Mouse (Mus musculus): ENCODE data around the gene Minpp1. TPM values are rescaled to one million over a fixed set of nuclear protein-coding genes. Genes with fewer than 3 reads are reported as not detected.

Gene Minpp1
- total RNA-seq, 2 experiments from 2014 or later: 66.1 to 71.3 TPM

GRCm38 (mm10) chr19:32521446-32521845 is 35.9 kb downstream of the Minpp1 start:
- intact Hi-C loops (cut with DNase I): loop anchor here (5.0 kb wide), 1 partner anchor 166 kb away; no protein-coding TSS in a partner anchor

GRCm38 (mm10) chr19:32522247-32522646 is 36.7 kb downstream of the Minpp1 start:
- DNase-seq (ENCODE audit: extremely low spot score in 1 of 2, low spot score in 2 of 2): no peak
- intact Hi-C loops (cut with DNase I): loop anchor here (5.0 kb wide), 1 partner anchor 165 kb away; no protein-coding TSS in a partner anchor

More at GRCm38 (mm10) chr19:32521446-32521845, 35.9 kb downstream of the Minpp1 start:
- no peak for DNase-seq (ENCODE audit: extremely low spot score in 1 of 2, low spot score in 2 of 2)

- intact Hi-C loops (cut with DNase I): loop anchor here (5.0 kb wide), 1 partner anchor 164 kb away; no protein-coding TSS in a partner anchor
- DNase-seq (ENCODE audit: extremely low spot score in 1 of 2, low spot score in 2 of 2): no peak
Measured at GRCm38 (mm10) chr19:32522753-32523307, 37.3 kb downstream of the Minpp1 start.

DNA sequence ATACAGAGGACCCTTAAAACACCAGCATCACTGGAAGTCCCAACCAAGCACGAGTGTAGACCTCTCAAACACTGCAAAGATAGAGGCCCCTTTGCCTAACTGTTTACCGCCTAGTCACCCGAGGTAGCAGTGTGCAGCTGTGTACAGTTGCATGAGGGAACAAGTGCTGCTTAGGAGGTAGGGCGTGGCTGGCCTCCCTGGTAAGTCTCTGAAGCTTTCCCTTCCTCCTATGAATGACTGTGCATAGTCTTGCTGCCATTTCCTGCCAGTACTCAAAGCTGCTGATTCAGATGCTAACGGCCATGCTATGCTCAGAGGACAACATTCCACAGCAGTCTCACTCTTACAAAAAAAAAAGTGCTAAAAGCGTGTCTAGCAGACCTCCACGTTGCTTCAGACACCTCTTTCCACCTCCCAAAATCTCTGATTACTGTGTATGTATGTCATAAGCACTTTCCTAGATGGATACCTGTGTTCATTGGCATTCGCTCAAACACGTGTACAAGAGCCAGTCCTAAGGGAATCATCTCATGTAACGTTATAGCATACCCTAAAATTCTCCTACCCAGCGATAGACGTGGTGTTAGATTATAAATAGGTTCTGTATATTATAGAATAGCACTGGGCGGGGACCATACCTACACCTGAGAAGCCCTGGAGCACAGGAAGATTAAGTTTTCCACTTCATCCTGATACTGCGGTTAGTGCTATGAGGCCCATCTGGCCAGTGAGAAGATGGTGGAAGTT is 38.4 kb downstream of the Minpp1 start:
- intact Hi-C loops (cut with DNase I): loop anchor here (5.0 kb wide), 1 partner anchor 163 kb away; no protein-coding TSS in a partner anchor
- DNase-seq (ENCODE audit: extremely low spot score in 1 of 2, low spot score in 2 of 2): no peak

DNA sequence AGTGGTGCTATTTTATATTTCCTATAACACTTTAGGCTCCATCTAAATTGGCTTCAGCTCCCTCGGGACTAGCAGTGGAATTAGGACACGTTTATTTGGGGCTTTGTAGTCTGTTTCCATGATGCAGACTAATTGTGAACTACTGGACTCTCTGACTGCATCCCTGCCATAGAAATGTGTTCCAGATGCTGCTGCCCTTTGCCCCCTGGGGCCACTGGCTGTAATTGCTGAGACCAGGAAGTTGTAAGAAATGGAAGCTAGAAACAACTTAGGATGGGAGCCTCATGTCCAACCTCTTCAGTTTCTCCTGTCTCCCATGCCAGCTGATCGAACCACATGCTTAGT is 38.9 kb downstream of the Minpp1 start:
- intact Hi-C loops (cut with DNase I): loop anchor here (5.0 kb wide), 1 partner anchor 163 kb away; no protein-coding TSS in a partner anchor
- no peak for DNase-seq (ENCODE audit: extremely low spot score in 1 of 2, low spot score in 2 of 2)

- no peak for DNase-seq (ENCODE audit: extremely low spot score in 1 of 2, low spot score in 2 of 2)
- intact Hi-C loops (cut with DNase I): no loop called here
Measured at GRCm38 (mm10) chr19:32527139-32527538, 41.6 kb downstream of the Minpp1 start.

- intact Hi-C loops (cut with DNase I): no loop called here
- DNase-seq (ENCODE audit: extremely low spot score in 1 of 2, low spot score in 2 of 2): no peak
Measured at GRCm38 (mm10) chr19:32528723-32529122, 43.2 kb downstream of the Minpp1 start.

GRCm38 (mm10) chr19:32529252-32529942 is 43.8 kb downstream of the Minpp1 start:
- intact Hi-C loops (cut with DNase I): no loop called here
- DNase-seq (ENCODE audit: extremely low spot score in 1 of 2, low spot score in 2 of 2): no peak

DNA sequence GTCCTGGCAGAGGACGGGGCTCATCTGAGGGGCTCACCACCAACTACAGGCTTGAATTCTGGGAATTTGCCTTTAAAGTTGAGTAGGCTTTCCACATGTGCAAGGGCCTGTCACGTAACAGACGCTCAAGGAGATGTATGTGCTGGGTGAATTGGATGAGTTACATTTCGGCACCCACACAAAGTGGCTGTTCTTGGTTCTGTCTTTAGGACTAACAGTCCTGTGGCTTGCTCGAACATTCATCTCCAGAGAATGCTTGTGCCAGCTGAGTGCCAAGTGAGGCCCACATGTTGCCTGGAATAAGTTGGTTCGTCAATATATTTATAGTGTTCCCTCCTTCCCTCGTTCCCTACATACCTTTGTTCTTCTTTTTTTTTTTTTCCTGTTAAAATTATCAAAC is 44.7 kb downstream of the Minpp1 start:
- DNase-seq (ENCODE audit: extremely low spot score in 1 of 2, low spot score in 2 of 2): no peak
- intact Hi-C loops (cut with DNase I): no loop called here

DNA sequence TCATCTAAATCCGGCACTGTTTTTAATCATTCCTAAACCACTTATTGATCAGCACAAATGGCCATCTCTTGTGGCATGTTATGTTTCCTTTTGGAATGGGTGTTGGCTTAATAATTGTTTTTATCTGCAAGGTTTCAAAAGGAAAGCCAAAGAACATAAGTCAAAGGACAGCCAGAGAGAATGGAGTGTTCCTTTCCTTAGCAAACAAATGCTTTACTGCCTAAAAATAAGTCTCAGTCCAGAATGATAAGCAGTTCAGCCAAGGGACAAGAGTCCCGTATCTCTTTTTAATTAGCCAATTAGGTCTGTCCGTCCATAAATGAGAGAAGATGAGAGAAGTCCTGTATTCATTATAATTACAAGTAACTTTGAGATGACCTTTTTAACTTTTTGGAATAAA is 46.8 kb downstream of the Minpp1 start:
- DNase-seq (ENCODE audit: extremely low spot score in 1 of 2, low spot score in 2 of 2): no peak
- intact Hi-C loops (cut with DNase I): no loop called here

GRCm38 (mm10) chr19:32532737-32533505 is 47.4 kb downstream of the Minpp1 start:
- intact Hi-C loops (cut with DNase I): no loop called here
- DNase-seq (ENCODE audit: extremely low spot score in 1 of 2, low spot score in 2 of 2): no peak

GRCm38 (mm10) chr19:32534887-32535286 is 49.3 kb downstream of the Minpp1 start:
- intact Hi-C loops (cut with DNase I): no loop called here
- no peak for DNase-seq (ENCODE audit: extremely low spot score in 1 of 2, low spot score in 2 of 2)

GRCm38 (mm10) chr19:32542784-32543490 is 57.4 kb downstream of the Minpp1 start:
- no peak for DNase-seq (ENCODE audit: extremely low spot score in 1 of 2, low spot score in 2 of 2)
- intact Hi-C loops (cut with DNase I): no loop called here

GRCm38 (mm10) chr19:32547396-32547795 is 61.8 kb downstream of the Minpp1 start:
- no peak for DNase-seq (ENCODE audit: extremely low spot score in 1 of 2, low spot score in 2 of 2)
- intact Hi-C loops (cut with DNase I): no loop called here

DNA sequence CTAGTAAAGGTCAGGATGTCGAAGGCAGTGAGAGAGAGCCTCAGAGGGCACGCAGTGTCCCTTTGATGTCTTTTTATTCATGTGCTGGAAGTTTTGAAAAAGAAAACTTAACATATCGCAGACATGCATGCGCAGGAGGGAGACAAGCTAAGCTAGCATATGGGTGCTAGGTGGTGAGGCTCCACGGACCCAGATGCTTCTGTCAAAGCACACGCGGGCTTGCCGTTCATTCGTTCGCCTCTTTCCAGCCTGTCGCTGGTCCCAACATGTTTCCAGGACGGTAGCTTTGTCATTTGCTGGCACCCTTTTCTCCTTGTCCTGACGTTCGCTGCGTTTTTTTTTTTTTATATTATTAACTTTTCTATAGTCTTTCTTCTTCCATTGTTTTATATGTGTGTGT is 62.6 kb downstream of the Minpp1 start:
- no peak for DNase-seq (ENCODE audit: extremely low spot score in 1 of 2, low spot score in 2 of 2)
- intact Hi-C loops (cut with DNase I): no loop called here

DNA sequence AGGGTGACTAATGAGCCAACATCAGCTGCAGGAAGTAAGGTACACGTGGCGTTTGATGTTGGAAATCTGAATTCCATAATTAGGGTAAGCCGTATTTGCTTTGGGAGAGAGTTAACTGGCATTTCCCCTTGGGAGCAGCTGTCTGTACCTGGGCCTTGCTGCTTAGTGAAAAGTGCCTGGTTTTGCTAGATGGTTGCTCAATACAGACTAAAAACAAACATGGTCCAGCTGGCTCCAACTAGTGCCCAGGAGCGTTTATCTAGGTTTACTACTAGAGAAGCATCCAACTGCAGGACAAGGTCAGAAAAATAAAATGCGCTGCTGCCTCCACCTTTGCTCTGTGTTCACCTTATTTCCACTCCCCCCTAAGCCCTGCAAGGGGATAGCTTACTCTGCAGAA is 64.9 kb downstream of the Minpp1 start:
- no peak for DNase-seq (ENCODE audit: extremely low spot score in 1 of 2, low spot score in 2 of 2)
- intact Hi-C loops (cut with DNase I): no loop called here

DNA sequence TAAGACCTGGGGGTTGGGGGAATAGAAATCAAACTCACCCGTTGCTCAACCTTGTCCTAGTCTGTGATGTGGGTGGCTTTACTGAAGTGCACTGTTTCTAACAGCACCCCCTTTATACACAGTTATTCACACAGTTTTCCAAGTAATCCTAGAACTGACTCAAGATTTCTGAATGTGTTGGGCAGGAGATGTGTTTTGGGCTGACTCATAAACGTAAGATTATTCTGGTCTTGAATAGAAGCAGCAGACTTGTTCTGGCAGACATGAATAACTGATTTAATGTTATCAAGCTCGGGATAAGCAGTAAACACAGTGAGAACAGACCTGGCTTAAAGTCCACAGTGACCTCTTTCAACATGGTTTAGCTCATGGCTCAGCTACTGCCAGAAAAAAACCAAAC is 65.9 kb downstream of the Minpp1 start:
- DNase-seq (ENCODE audit: extremely low spot score in 1 of 2, low spot score in 2 of 2): no peak

DNA sequence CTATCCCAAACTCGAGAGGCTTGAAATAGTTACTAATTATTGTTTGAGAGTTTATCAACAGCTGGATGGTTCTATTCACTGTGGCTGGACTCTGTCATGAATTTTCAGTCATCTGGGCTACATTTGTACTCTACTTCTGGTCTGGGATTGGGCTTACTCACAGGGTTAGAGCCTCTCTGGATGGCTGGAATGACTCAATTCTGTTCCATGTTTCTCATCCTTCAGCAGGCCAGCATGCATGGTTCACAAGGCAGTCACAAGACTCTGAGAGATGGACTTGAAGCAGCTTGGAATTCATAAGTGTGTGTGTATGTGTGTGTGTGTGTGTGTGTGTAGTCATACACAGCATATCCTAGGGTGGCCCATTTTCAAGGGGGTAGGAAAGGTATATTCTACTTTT is 66.5 kb downstream of the Minpp1 start:
- DNase-seq (ENCODE audit: extremely low spot score in 1 of 2, low spot score in 2 of 2): no peak
- intact Hi-C loops (cut with DNase I): no loop called here

More for the DNA sequence above, 65.9 kb downstream of the Minpp1 start:
- intact Hi-C loops (cut with DNase I): no loop called here

- intact Hi-C loops (cut with DNase I): no loop called here
- no peak for DNase-seq (ENCODE audit: extremely low spot score in 1 of 2, low spot score in 2 of 2)
Measured at GRCm38 (mm10) chr19:32553310-32553709, 67.7 kb downstream of the Minpp1 start.
